Mouse (Mus musculus) MEL (cell line): ENCODE measurements around the gene Unc13d. TPM values are rescaled to one million over a fixed set of nuclear protein-coding genes. Genes with fewer than 3 reads are reported as not detected.

ENCODE experiments used
- DNase-seq: peaks from one replicate; pipeline ENCODE4 v3.0.0; 2011; ENCODE audit warnings: low read depth, low spot score
- H3K27ac ChIP-seq: 2 replicates; pipeline ENCODE4 v1.5.1; 2012; ENCODE audit warnings: low read depth, mild to moderate bottlenecking, control low read depth, low read length, moderate library complexity; ENCODE audit not compliant: control insufficient read depth
- H3K27me3 ChIP-seq, 2 experiments: fragments of 150-350 bp in 1 of 2; sonication (generic) in 1 of 2; 2 replicates each; pipeline ENCODE4 v1.6.1; 2012; ENCODE audit warnings: low read length in 2 of 2, mild to moderate bottlenecking in 2 of 2, improper control_type of control experiment in 1 of 2, moderate library complexity in 1 of 2; ENCODE audit not compliant: insufficient read depth in 2 of 2, control insufficient read depth in 1 of 2
- H3K36me3 ChIP-seq, 2 experiments: 2 replicates each; pipeline ENCODE4 v1.6.1; 2012 to 2014; ENCODE audit warnings: low read length in 2 of 2, improper control_type of control experiment in 1 of 2, inconsistent platforms in 1 of 2, mild to moderate bottlenecking in 1 of 2; ENCODE audit not compliant: insufficient read depth in 2 of 2, control insufficient read depth in 1 of 2
- H3K4me1 ChIP-seq, 2 experiments: fragments of 150-350 bp in 1 of 2; sonication (generic) in 1 of 2; 2 replicates each; pipeline ENCODE4 v1.6.1; 2012; ENCODE audit warnings: low read length in 2 of 2, improper control_type of control experiment in 1 of 2, mild to moderate bottlenecking in 1 of 2; ENCODE audit not compliant: insufficient read depth in 2 of 2, control insufficient read depth in 1 of 2
- H3K4me3 ChIP-seq, 2 experiments: fragments of 150-350 bp in 1 of 2; sonication (generic) in 1 of 2; 2 replicates each; pipeline ENCODE4 v1.5.1; 2012; ENCODE audit warnings: low read depth in 2 of 2, low read length in 2 of 2, mild to moderate bottlenecking in 2 of 2, moderate library complexity in 2 of 2, control low read depth in 1 of 2, improper control_type of control experiment in 1 of 2; ENCODE audit not compliant: control insufficient read depth in 1 of 2, insufficient read depth in 1 of 2
- H3K79me2 ChIP-seq: 2 replicates; pipeline ENCODE4 v1.6.1; 2012; ENCODE audit warnings: mild to moderate bottlenecking, low read length, moderate library complexity; ENCODE audit not compliant: control insufficient read depth, poor library complexity, insufficient read depth
- H3K9ac ChIP-seq: 2 replicates; pipeline ENCODE4 v1.6.1; 2012; ENCODE audit warnings: low read depth, mild to moderate bottlenecking, control low read depth, low read length, moderate library complexity; ENCODE audit not compliant: control insufficient read depth, poor library complexity, severe bottlenecking
- H3K9me3 ChIP-seq: fragments of 150-350 bp; sonication (generic); replicated peaks from 2 replicates; pipeline ENCODE4 v1.6.1; 2012; ENCODE audit warnings: mild to moderate bottlenecking, low read length, improper control_type of control experiment, moderate library complexity; ENCODE audit not compliant: insufficient read depth
- CHD1 ChIP-seq: IDR thresholded peaks from 2 replicates; pipeline ENCODE4 v1.6.1; 2012; ENCODE audit warnings: low read depth, mild to moderate bottlenecking, inconsistent platforms, low read length, improper control_type of control experiment
- CHD2 ChIP-seq: IDR thresholded peaks from 2 replicates; pipeline ENCODE4 v1.6.1; 2011; ENCODE audit warnings: low read length, improper control_type of control experiment
- CTCF ChIP-seq, 3 experiments: IDR thresholded peaks in 2 of 3; conservative IDR thresholded peaks in 1 of 3; 2 replicates each; pipeline ENCODE4 v1.5.1; 2011 to 2012; ENCODE audit warnings: low read length in 3 of 3, low read depth in 2 of 3, mild to moderate bottlenecking in 2 of 3, improper control_type of control experiment in 1 of 3, inconsistent platforms in 1 of 3, mixed read lengths in 1 of 3, moderate library complexity in 1 of 3; ENCODE audit not compliant: control insufficient read depth in 1 of 3, insufficient read depth in 1 of 3, poor library complexity in 1 of 3, severe bottlenecking in 1 of 3
- EP300 ChIP-seq, 2 experiments: IDR thresholded peaks; 2 replicates each; pipeline ENCODE4 v1.6.1; 2011; ENCODE audit warnings: improper control_type of control experiment in 2 of 2, low read length in 2 of 2, low read depth in 1 of 2, mild to moderate bottlenecking in 1 of 2
- ETS1 ChIP-seq: IDR thresholded peaks from 2 replicates; pipeline ENCODE4 v1.6.1; 2012; ENCODE audit warnings: low read depth, mild to moderate bottlenecking, inconsistent platforms, low read length, improper control_type of control experiment, moderate library complexity
- GABPA ChIP-seq: IDR thresholded peaks from 2 replicates; pipeline ENCODE4 v1.6.1; 2012; ENCODE audit warnings: low read depth, mild to moderate bottlenecking, inconsistent platforms, low read length, improper control_type of control experiment, moderate library complexity
- KAT2A ChIP-seq: conservative IDR thresholded peaks from 2 replicates; pipeline ENCODE4 v1.6.1; 2012; ENCODE audit warnings: low read depth, low read length, improper control_type of control experiment, inconsistent platforms
- MEF2A ChIP-seq: IDR thresholded peaks from 2 replicates; pipeline ENCODE4 v1.6.1; 2014; ENCODE audit warnings: low read depth, mild to moderate bottlenecking, inconsistent platforms, low read length, improper control_type of control experiment; ENCODE audit not compliant: poor library complexity, insufficient replicate concordance, severe bottlenecking; ENCODE audit errors: extremely low read depth
- MYB ChIP-seq: IDR thresholded peaks from 2 replicates; pipeline ENCODE4 v1.6.1; 2011; ENCODE audit warnings: mild to moderate bottlenecking, low read depth, low read length, improper control_type of control experiment
- NELFE ChIP-seq: IDR thresholded peaks from 2 replicates; pipeline ENCODE4 v1.6.1; 2011; ENCODE audit warnings: low read depth, low read length, improper control_type of control experiment
- NRF1 ChIP-seq: IDR thresholded peaks from 2 replicates; pipeline ENCODE4 v1.6.1; 2014; ENCODE audit warnings: low read depth, mild to moderate bottlenecking, inconsistent platforms, low read length, improper control_type of control experiment, moderate library complexity; ENCODE audit not compliant: poor library complexity, insufficient read depth, severe bottlenecking
- POLR2AphosphoS5 ChIP-seq: IDR thresholded peaks from 2 replicates; pipeline ENCODE4 v1.6.1; 2012; ENCODE audit warnings: low read depth, borderline replicate concordance, mild to moderate bottlenecking, inconsistent platforms, low read length, moderate library complexity, mixed read lengths
- RAD21 ChIP-seq: IDR thresholded peaks from 2 replicates; pipeline ENCODE4 v1.6.1; 2011; ENCODE audit warnings: mild to moderate bottlenecking, low read depth, low read length, improper control_type of control experiment
- RCOR1 ChIP-seq: IDR thresholded peaks from 2 replicates; pipeline ENCODE4 v1.6.1; 2012; ENCODE audit warnings: low read depth, mild to moderate bottlenecking, inconsistent platforms, low read length, improper control_type of control experiment
- SIN3A ChIP-seq: IDR thresholded peaks from 2 replicates; pipeline ENCODE4 v1.6.1; 2012; ENCODE audit warnings: low read length, improper control_type of control experiment, inconsistent platforms
- SMC3 ChIP-seq: IDR thresholded peaks from 2 replicates; pipeline ENCODE4 v1.6.1; 2011; ENCODE audit warnings: low read depth, low read length, improper control_type of control experiment
- TAL1 ChIP-seq: IDR thresholded peaks from 2 replicates; pipeline ENCODE4 v1.6.1; 2012; ENCODE audit warnings: mild to moderate bottlenecking, inconsistent platforms, low read length, moderate library complexity, mixed read lengths
- TBP ChIP-seq: IDR thresholded peaks from 2 replicates; pipeline ENCODE4 v1.8.0; 2011; ENCODE audit warnings: low read depth, low read length, improper control_type of control experiment
- UBTF ChIP-seq: IDR thresholded peaks from 2 replicates; pipeline ENCODE4 v1.6.1; 2012; ENCODE audit warnings: low read depth, mild to moderate bottlenecking, inconsistent platforms, low read length, improper control_type of control experiment, moderate library complexity, borderline replicate concordance; ENCODE audit not compliant: insufficient read depth
- USF1 ChIP-seq: IDR thresholded peaks from 2 replicates; pipeline ENCODE4 v1.6.1; 2014; ENCODE audit warnings: low read depth, mild to moderate bottlenecking, inconsistent platforms, low read length, improper control_type of control experiment, moderate library complexity
- ZNF384 ChIP-seq: IDR thresholded peaks from 2 replicates; pipeline ENCODE4 v1.6.1; 2012; ENCODE audit warnings: low read depth, mild to moderate bottlenecking, inconsistent platforms, low read length, improper control_type of control experiment
- polyA plus RNA-seq, 2 experiments: library from polyadenylated mRNA; stranded (reverse) in 1 of 2; unstranded in 1 of 2; fragments of >175 nt in 1 of 2; fragments of >200 nt in 1 of 2; gene quantifications; 2 replicates each; pipeline versions ENCODE4 v1.2.1 to v1.2.4; 2012; ENCODE audit warnings: low replicate concordance in 2 of 2, low read depth in 1 of 2; ENCODE audit not compliant: insufficient read length in 2 of 2, insufficient read depth in 1 of 2, missing spikeins in 1 of 2
- total RNA-seq: library from RNA; depleted of rRNA; stranded (reverse); fragments of 300-350 nt; gene quantifications from 2 replicates; pipeline ENCODE4 v1.2.3, GENCODE M21; 2012

The Unc13d gene
- total and polyA plus RNA-seq, 3 experiments: 115 to 146 TPM; not detected in 1

- no peak overlapping the region for H3K9ac ChIP-seq
- TF ChIP-seq POLR2AphosphoS5 (no peak), NELFE (no peak), EP300 (IDR thresholded peaks at IDR 0.05; ENCODE audit: low read depth in 1 of 2, low read length in 2 of 2) (no peak), UBTF (no peak), MYB (no peak), ZNF384 (no peak), TAL1 (no peak), GABPA (no peak)
- H3K27me3 ChIP-seq: no peaks in the 10 kb centered on the region
- no peak overlapping the region for H3K27ac ChIP-seq
- no peak for DNase-seq
- no peaks in the 10 kb centered on the region for H3K4me1 ChIP-seq
- peaks cover 0 to 40% of the 10 kb centered on the region in 2 experiments; a peak in 2 of 4 replicates for H3K36me3 ChIP-seq
- H3K9me3 ChIP-seq: no peaks in the 10 kb centered on the region
- H3K4me3 ChIP-seq: no peak overlapping the region
- peaks cover 1% of the 10 kb centered on the region; the same call in 1 of the 2 replicates for H3K79me2 ChIP-seq
Measured at GRCm38 (mm10) chr11:116043286-116043685, 34.5 kb downstream of the Unc13d start.

DNA sequence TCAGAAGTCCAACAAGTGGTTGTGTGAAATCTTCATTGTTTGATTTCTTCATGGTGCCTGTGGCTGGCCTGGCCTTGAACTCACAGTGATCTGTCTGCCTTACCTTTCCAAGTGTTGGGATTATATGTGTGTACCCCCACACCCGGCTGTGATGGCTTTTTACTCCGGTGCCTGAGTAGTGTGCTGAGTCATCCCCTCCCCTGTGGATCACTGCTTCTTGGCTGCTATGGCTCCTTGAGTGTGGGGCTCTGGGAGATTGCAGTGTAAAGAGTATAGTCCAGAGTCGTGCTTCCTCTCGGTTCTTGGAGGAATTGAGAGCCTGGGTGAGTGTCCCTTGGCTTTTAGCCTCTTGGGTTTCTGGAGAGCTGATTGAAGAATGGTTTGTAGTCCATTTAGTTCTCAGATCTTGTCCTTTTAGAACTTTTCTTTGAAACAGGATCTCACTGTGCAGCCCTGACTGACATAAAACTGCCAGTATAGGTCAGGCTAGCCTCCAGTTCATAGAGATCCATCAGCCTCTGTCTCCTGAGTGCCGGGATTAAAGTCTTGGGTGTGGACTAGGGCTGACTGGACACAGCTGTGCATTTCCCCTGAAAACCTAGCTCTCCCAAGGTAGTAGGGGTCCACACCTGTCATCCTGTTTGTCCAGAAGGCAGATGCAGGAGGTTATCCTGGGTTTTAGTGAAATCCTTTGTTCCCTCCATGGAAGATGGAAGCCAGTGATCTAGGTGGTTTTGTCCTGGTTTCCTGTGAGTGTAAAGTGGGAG is 35.2 kb downstream of the Unc13d start:
- no peak overlapping the region for H3K27ac ChIP-seq
- DNase-seq: no peak
- H3K9me3 ChIP-seq: no peaks in the 10 kb centered on the region
- H3K36me3 ChIP-seq: peaks cover 0 to 39% of the 10 kb centered on the region in 2 experiments; a peak in 2 of 4 replicates
- no peaks in the 10 kb centered on the region for H3K27me3 ChIP-seq
- H3K4me1 ChIP-seq: no peaks in the 10 kb centered on the region
- H3K9ac ChIP-seq: no peak overlapping the region
- TF ChIP-seq ZNF384: no peak
- no peak for TF ChIP-seq RCOR1
- TF ChIP-seq, all 39 proteins: peak for 0
- H3K4me3 ChIP-seq: no peak overlapping the region
- peaks cover 3% of the 10 kb centered on the region; the same call in 1 of the 2 replicates for H3K79me2 ChIP-seq

DNA sequence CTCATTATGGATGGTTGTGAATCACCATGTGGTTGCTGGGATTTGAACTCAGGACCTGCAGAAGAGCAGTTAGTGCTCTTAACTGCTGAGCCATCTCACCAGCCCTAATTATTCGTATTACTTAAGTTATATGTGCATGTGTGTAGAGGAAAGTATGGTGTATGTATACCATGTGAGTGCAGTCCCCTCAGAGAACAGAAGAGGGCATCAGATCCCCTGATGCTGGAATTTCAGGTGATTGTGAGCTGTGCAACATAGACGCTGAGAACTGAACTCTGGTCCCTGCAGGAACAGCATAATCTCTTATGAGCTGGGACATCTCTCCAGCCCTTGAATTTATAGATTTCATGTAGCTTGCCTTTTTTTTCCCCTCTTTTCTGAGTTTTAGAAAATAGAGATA is 35.9 kb downstream of the Unc13d start:
- Histone ChIP-seq H3K36me3 (peaks cover 0 to 39% of the 10 kb centered on the region in 2 experiments; a peak in 2 of 4 replicates), H3K27ac (no peak overlapping the region), H3K9ac (no peak overlapping the region), H3K4me3 (no peak overlapping the region), H3K9me3 (no peaks in the 10 kb centered on the region)
- DNase-seq: peak; percentile 46
- no peak for TF ChIP-seq GABPA
- TF ChIP-seq KAT2A: no peak
- TF ChIP-seq USF1: no peak
- TF ChIP-seq CHD1: no peak
- TF ChIP-seq CTCF (IDR thresholded peaks at IDR 0.05 in 2 of 3, conservative IDR thresholded peaks at IDR 0.05 in 1 of 3; ENCODE audit: control insufficient read depth in 1 of 3, insufficient read depth in 1 of 3, low read depth in 2 of 3, low read length in 3 of 3, poor library complexity in 1 of 3, severe bottlenecking in 1 of 3): peak in 2 of 3 experiments; percentile 37 to 46; a peak in 4 of 6 replicates
- TF ChIP-seq SMC3: peak; percentile 34; the same call in 1 of the 2 replicates
- no peak for TF ChIP-seq CHD2
- no peak for TF ChIP-seq MYB
- no peak for TF ChIP-seq TBP
- TF ChIP-seq NRF1: no peak
- TF ChIP-seq MEF2A: no peak
- TF ChIP-seq ETS1: no peak
- TF ChIP-seq SIN3A: no peak
- TF ChIP-seq RAD21: peak; percentile 19
- TF ChIP-seq, all 39 proteins: peak for 3
- Histone ChIP-seq H3K27me3 (no peaks in the 10 kb centered on the region), H3K4me1 (no peaks in the 10 kb centered on the region), H3K79me2 (peaks cover 4% of the 10 kb centered on the region)
